Mouse (Mus musculus): ENCODE results near the gene Atp13a3. TPM values are rescaled to one million over a fixed set of nuclear protein-coding genes. Genes with fewer than 3 reads are reported as not detected.

The Atp13a3 gene
- polyA plus RNA-seq, 1 experiment from 2014 or later = 28.3 TPM

- no peaks in the 10 kb centered on the region for H3K36me3 ChIP-seq (ENCODE audit: control insufficient read depth, insufficient read depth, low read length)
- H3K27ac ChIP-seq (ENCODE audit: low read depth) = peak overlapping the region; percentile 57
- no peaks in the 10 kb centered on the region for H3K27me3 ChIP-seq (replicated peaks; ENCODE audit: control insufficient read depth, insufficient read depth, low read length)
- WGBS = 65% methylated on average over 6 of the region's 6 CpGs
- no peak overlapping the region for H3K4me3 ChIP-seq (ENCODE audit: low read depth, low read length)
- H3K4me1 ChIP-seq (replicated peaks; ENCODE audit: control insufficient read depth, insufficient read depth, low read length) = peaks cover 11% of the 10 kb centered on the region; the same call in 1 of the 2 replicates
- no peak overlapping the region for H3K4me2 ChIP-seq (ENCODE audit: low read length)
- no peak for DNase-seq (ENCODE audit: low spot score)
- no peak overlapping the region for H3K9ac ChIP-seq (ENCODE audit: low read length)
- no peak for ATAC-seq (replicated peaks; ENCODE audit: low FRiP score, low TSS enrichment, low read depth)
- no peaks in the 10 kb centered on the region for H3K9me3 ChIP-seq (ENCODE audit: control insufficient read depth, low read length)
Observed at GRCm38 (mm10) chr16:30271941-30272595, 133.7 kb downstream of the Atp13a3 start.

GRCm38 (mm10) chr16:30271223-30271761 lies 134.5 kb downstream of the Atp13a3 start:
- Histone ChIP-seq H3K36me3 (ENCODE audit: control insufficient read depth, insufficient read depth, low read length) (no peaks in the 10 kb centered on the region), H3K9me3 (ENCODE audit: control insufficient read depth, low read length) (no peaks in the 10 kb centered on the region), H3K27me3 (replicated peaks; ENCODE audit: control insufficient read depth, insufficient read depth, low read length) (no peaks in the 10 kb centered on the region), H3K27ac (ENCODE audit: low read depth) (peak overlapping the region; percentile 57), H3K4me2 (ENCODE audit: low read length) (no peak overlapping the region), H3K9ac (ENCODE audit: low read length) (no peak overlapping the region), H3K4me3 (ENCODE audit: low read depth, low read length) (no peak overlapping the region), H3K4me1 (replicated peaks; ENCODE audit: control insufficient read depth, insufficient read depth, low read length) (peaks cover 11% of the 10 kb centered on the region; the same call in 1 of the 2 replicates)
- WGBS = 43% methylated on average over 8 of the region's 8 CpGs
- DNase-seq (ENCODE audit: low spot score) (no peak), ATAC-seq (replicated peaks; ENCODE audit: low FRiP score, low TSS enrichment, low read depth) (no peak)

DNA sequence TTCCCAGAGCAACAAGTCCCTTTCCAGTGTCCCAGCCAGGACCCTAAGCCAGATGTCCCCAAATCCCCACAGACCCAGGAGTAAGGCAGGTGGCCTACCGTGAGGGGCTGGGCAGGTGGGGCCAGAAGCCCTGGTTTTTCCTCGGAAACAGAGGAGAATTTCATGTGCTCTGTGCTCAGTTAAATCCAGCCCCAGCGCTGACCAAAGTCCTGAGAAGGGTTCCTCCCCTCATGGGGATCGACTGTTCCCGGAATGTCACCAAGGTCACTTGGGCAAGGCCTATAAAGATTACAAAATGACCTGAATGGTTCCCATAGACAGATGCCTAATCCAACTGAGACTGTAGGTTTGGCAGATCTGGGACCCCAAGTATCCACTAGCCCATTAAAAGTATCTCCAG lies 138.4 kb downstream of the Atp13a3 start, which contains the start of gene Cpn2:
Cpn2 (minus strand) TSS at position 141 of the 400 bp plus-strand sequence.
- H3K4me1 ChIP-seq (replicated peaks; ENCODE audit: control insufficient read depth, insufficient read depth, low read length) = peaks cover 9% of the 10 kb centered on the region; the same call in 1 of the 2 replicates
- no peak for ATAC-seq (replicated peaks; ENCODE audit: low FRiP score, low TSS enrichment, low read depth)
- H3K36me3 ChIP-seq (ENCODE audit: control insufficient read depth, insufficient read depth, low read length) = no peaks in the 10 kb centered on the region

DNA sequence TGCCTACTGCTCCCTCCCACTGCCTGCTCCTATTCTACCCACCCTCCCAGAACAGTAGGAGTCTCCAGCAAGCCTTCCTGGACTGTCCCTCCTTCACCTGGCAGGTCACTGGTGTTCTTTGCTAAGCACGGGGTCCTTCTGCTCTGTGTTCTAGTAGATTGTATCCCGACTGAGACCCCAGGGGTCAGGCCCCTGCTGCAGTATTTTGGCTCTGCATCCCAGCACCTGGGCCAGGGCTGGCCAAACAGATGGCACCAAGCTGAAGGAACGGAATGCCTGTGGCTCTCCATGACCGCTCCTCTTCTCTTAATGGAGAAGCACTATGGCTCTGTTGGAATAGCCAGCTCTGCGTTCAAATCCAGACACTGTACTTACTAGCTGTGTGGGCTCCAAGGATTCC lies 139.2 kb downstream of the Atp13a3 start:
- no peaks in the 10 kb centered on the region for H3K9me3 ChIP-seq (ENCODE audit: control insufficient read depth, low read length)
- no peaks in the 10 kb centered on the region for H3K36me3 ChIP-seq (ENCODE audit: control insufficient read depth, insufficient read depth, low read length)
- H3K9ac ChIP-seq (ENCODE audit: low read length) = no peak overlapping the region
- no peak overlapping the region for H3K4me2 ChIP-seq (ENCODE audit: low read length)
- H3K27me3 ChIP-seq (replicated peaks; ENCODE audit: control insufficient read depth, insufficient read depth, low read length) = no peaks in the 10 kb centered on the region
- ATAC-seq (replicated peaks; ENCODE audit: low FRiP score, low TSS enrichment, low read depth) (no peak), DNase-seq (ENCODE audit: low spot score) (no peak)
- H3K4me3 ChIP-seq (ENCODE audit: low read depth, low read length) = no peak overlapping the region
- 86% methylated on average over 5 of the region's 5 CpGs for WGBS
- H3K27ac ChIP-seq (ENCODE audit: low read depth) = no peak overlapping the region
- H3K4me1 ChIP-seq (replicated peaks; ENCODE audit: control insufficient read depth, insufficient read depth, low read length) = peaks cover 5% of the 10 kb centered on the region; the same call in 1 of the 2 replicates

More for the DNA sequence above, 138.4 kb downstream of the Atp13a3 start, which contains the start of gene Cpn2:
- WGBS = 58% methylated on average over 5 of the region's 5 CpGs
- no peaks in the 10 kb centered on the region for H3K9me3 ChIP-seq (ENCODE audit: control insufficient read depth, low read length)
- H3K4me3 ChIP-seq (ENCODE audit: low read depth, low read length) = no peak within 1 kb of the TSS
- no peaks in the 10 kb centered on the region for H3K27me3 ChIP-seq (replicated peaks; ENCODE audit: control insufficient read depth, insufficient read depth, low read length)
- no peak within 1 kb of the TSS for H3K9ac ChIP-seq (ENCODE audit: low read length)
- DNase-seq (ENCODE audit: low spot score) = no peak
- H3K27ac ChIP-seq (ENCODE audit: low read depth) = no peak within 1 kb of the TSS
- no peak within 1 kb of the TSS for H3K4me2 ChIP-seq (ENCODE audit: low read length)

DNA sequence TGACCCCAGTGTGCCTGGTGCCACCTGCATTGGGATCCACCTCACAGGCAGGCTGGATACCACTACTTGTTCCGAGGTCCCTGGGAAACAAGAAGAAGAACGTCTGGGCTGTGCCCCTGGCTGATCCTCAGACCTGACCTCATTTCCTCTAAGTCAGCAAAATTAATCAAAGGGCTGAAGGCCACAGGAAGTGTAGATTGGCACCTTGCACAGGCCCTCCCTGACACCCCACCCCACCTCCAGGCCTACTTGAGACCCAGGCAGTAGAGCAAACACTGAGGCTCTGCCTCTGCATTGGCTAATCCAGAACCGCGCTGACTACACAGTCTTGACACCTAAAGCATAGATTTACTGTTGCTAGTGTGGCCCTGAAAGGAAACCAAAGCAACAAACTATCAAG lies 140.2 kb downstream of the Atp13a3 start:
- H3K4me2 ChIP-seq (ENCODE audit: low read length) = no peak overlapping the region
- DNase-seq (ENCODE audit: low spot score) (no peak), ATAC-seq (replicated peaks; ENCODE audit: low FRiP score, low TSS enrichment, low read depth) (no peak)
- H3K36me3 ChIP-seq (ENCODE audit: control insufficient read depth, insufficient read depth, low read length) = no peaks in the 10 kb centered on the region
- no peaks in the 10 kb centered on the region for H3K4me1 ChIP-seq (replicated peaks; ENCODE audit: control insufficient read depth, insufficient read depth, low read length)
- H3K27me3 ChIP-seq (replicated peaks; ENCODE audit: control insufficient read depth, insufficient read depth, low read length) = no peaks in the 10 kb centered on the region
- no peak overlapping the region for H3K27ac ChIP-seq (ENCODE audit: low read depth)
- H3K4me3 ChIP-seq (ENCODE audit: low read depth, low read length) = no peak overlapping the region
- 55% methylated on average over 4 of the region's 4 CpGs for WGBS
- H3K9ac ChIP-seq (ENCODE audit: low read length) = no peak overlapping the region
- H3K9me3 ChIP-seq (ENCODE audit: control insufficient read depth, low read length) = no peaks in the 10 kb centered on the region

DNA sequence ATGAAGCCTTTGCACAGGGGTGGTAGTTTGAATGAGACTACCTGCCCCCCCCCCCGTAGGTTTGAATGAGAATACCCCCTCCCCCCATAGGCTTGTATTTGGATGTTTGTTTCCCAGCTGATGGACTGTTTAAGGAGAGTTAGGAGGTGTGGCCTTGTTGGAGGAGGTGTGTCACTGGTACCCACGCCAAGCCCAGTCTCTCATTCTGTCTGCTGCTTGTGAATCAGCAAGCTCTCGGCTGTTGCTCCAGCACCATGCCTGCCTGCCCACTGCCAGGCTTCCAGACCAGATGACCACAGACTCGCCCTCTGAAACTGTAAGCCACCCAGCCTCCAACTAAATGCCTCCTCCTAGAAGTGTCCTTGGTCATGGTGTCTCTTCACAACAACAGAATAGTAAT lies 142.6 kb downstream of the Atp13a3 start:
- Histone ChIP-seq H3K27ac (ENCODE audit: low read depth) (no peak overlapping the region), H3K9ac (ENCODE audit: low read length) (no peak overlapping the region), H3K4me2 (ENCODE audit: low read length) (no peak overlapping the region), H3K36me3 (ENCODE audit: control insufficient read depth, insufficient read depth, low read length) (no peaks in the 10 kb centered on the region), H3K27me3 (replicated peaks; ENCODE audit: control insufficient read depth, insufficient read depth, low read length) (no peaks in the 10 kb centered on the region), H3K4me3 (ENCODE audit: low read depth, low read length) (no peak overlapping the region), H3K9me3 (ENCODE audit: control insufficient read depth, low read length) (no peaks in the 10 kb centered on the region), H3K4me1 (replicated peaks; ENCODE audit: control insufficient read depth, insufficient read depth, low read length) (no peaks in the 10 kb centered on the region)
- ATAC-seq (replicated peaks; ENCODE audit: low FRiP score, low TSS enrichment, low read depth) (no peak), DNase-seq (ENCODE audit: low spot score) (no peak)
- WGBS = 57% methylated on average over 4 of the region's 4 CpGs

DNA sequence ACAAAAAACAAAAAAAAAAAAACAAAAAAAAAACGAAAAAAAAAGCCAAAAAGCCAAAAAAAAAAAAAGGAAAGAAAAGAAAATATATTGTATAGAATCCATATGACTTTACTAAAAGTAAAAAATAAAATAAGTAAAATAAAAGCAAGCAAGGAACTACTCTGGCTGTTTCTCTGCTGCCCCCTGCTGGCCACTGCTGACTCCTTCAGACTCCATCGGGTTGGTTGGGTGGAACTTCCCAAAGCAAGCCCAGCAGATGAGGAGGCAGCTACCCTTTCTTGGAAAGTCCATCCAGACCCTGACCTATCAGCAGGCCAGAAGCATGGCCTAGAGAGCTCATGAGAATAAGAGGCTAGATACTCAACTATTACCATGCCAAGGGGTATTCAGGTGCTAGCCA lies 143.1 kb downstream of the Atp13a3 start:
- no peak overlapping the region for H3K27ac ChIP-seq (ENCODE audit: low read depth)
- no peak for ATAC-seq (replicated peaks; ENCODE audit: low FRiP score, low TSS enrichment, low read depth)
- no peak overlapping the region for H3K9ac ChIP-seq (ENCODE audit: low read length)
- H3K36me3 ChIP-seq (ENCODE audit: control insufficient read depth, insufficient read depth, low read length) = no peaks in the 10 kb centered on the region
- H3K4me2 ChIP-seq (ENCODE audit: low read length) = no peak overlapping the region
- peak; percentile 92 for DNase-seq (ENCODE audit: low spot score)
- no peak overlapping the region for H3K4me3 ChIP-seq (ENCODE audit: low read depth, low read length)
- H3K9me3 ChIP-seq (ENCODE audit: control insufficient read depth, low read length) = no peaks in the 10 kb centered on the region
- H3K4me1 ChIP-seq (replicated peaks; ENCODE audit: control insufficient read depth, insufficient read depth, low read length) = no peaks in the 10 kb centered on the region
- H3K27me3 ChIP-seq (replicated peaks; ENCODE audit: control insufficient read depth, insufficient read depth, low read length) = no peaks in the 10 kb centered on the region
- 0% methylated on average over 2 of the region's 2 CpGs for WGBS
